Mouse (Mus musculus): ENCODE data around the gene Tnnc2. TPM values are rescaled to one million over a fixed set of nuclear protein-coding genes. Genes with fewer than 3 reads are reported as not detected.

The Tnnc2 gene
- polyA plus RNA-seq, 1 experiment from 2014 or later = 0.60 TPM

GRCm38 (mm10) chr2:164748191-164748590 is 31.6 kb downstream of the Tnnc2 start:
- no peak overlapping the region for H3K9ac ChIP-seq (replicated peaks)
- no peak for ATAC-seq (replicated peaks)
- H3K4me3 ChIP-seq = no peak overlapping the region
- H3K4me1 ChIP-seq = peaks cover 34% of the 10 kb centered on the region
- H3K36me3 ChIP-seq = peaks cover 42% of the 10 kb centered on the region; the same call in 1 of the 2 replicates
- no peaks in the 10 kb centered on the region for H3K9me3 ChIP-seq
- H3K27me3 ChIP-seq = no peaks in the 10 kb centered on the region
- H3K27ac ChIP-seq (replicated peaks) = no peak overlapping the region
- 88% methylated on average over 4 of the region's 4 CpGs for WGBS
- H3K4me2 ChIP-seq (replicated peaks) = no peak overlapping the region

- peaks cover 28% of the 10 kb centered on the region; the same call in 1 of the 2 replicates for H3K36me3 ChIP-seq
- WGBS = 60% methylated on average over 8 of the region's 8 CpGs
- H3K27me3 ChIP-seq = no peaks in the 10 kb centered on the region
- H3K9me3 ChIP-seq = no peaks in the 10 kb centered on the region
- H3K27ac ChIP-seq (replicated peaks) = no peak overlapping the region
- H3K4me1 ChIP-seq = peaks cover 34% of the 10 kb centered on the region
- no peak for ATAC-seq (replicated peaks)
- H3K9ac ChIP-seq (replicated peaks) = peak overlapping the region; percentile 90
- peak overlapping the region; percentile 80 for H3K4me2 ChIP-seq (replicated peaks)
- peak overlapping the region; percentile 86 for H3K4me3 ChIP-seq
These were observed 33.1 kb downstream of the Tnnc2 start for GRCm38 (mm10) chr2:164746693-164747092.

- Histone ChIP-seq H3K9me3 (no peaks in the 10 kb centered on the region), H3K27ac (replicated peaks) (peak within 1 kb of the TSS; percentile 71), H3K9ac (replicated peaks) (peak within 1 kb of the TSS; percentile 90), H3K4me2 (replicated peaks) (peak within 1 kb of the TSS; percentile 80), H3K4me1 (peaks cover 34% of the 10 kb centered on the region), H3K4me3 (peak within 1 kb of the TSS; percentile 86), H3K27me3 (no peaks in the 10 kb centered on the region), H3K36me3 (peaks cover 21% of the 10 kb centered on the region; the same call in 1 of the 2 replicates)
- WGBS = 2% methylated on average over 66 of the region's 70 CpGs
- ATAC-seq (replicated peaks) = peak; percentile 90
These were observed 33.8 kb downstream of the Tnnc2 start, which contains the start of the genes Wfdc3 and Dnttip1 for GRCm38 (mm10) chr2:164745843-164746479. Gene Wfdc3, minus strand, starts transcription at chr2:164745931. Gene Dnttip1, plus strand, starts transcription at chr2:164745983.

GRCm38 (mm10) chr2:164744987-164745386 is 34.8 kb downstream of the Tnnc2 start:
- Histone ChIP-seq H3K27me3 (no peaks in the 10 kb centered on the region), H3K4me2 (replicated peaks) (peak overlapping the region; percentile 80), H3K27ac (replicated peaks) (no peak overlapping the region), H3K9me3 (no peaks in the 10 kb centered on the region), H3K4me3 (peak overlapping the region; percentile 86), H3K9ac (replicated peaks) (peak overlapping the region; percentile 90; the same call in 1 of the 2 replicates), H3K4me1 (peaks cover 34% of the 10 kb centered on the region), H3K36me3 (peaks cover 17% of the 10 kb centered on the region; the same call in 1 of the 2 replicates)
- WGBS = 77% methylated on average over 13 of the region's 13 CpGs
- ATAC-seq (replicated peaks) = peak; percentile 7; the same call in 1 of the 2 replicates

GRCm38 (mm10) chr2:164739876-164740275 is 39.9 kb downstream of the Tnnc2 start:
- no peaks in the 10 kb centered on the region for H3K9me3 ChIP-seq
- no peak overlapping the region for H3K4me3 ChIP-seq
- no peak for ATAC-seq (replicated peaks)
- no peak overlapping the region for H3K4me2 ChIP-seq (replicated peaks)
- 62% methylated on average over 7 of the region's 7 CpGs for WGBS
- H3K4me1 ChIP-seq = peaks cover 2% of the 10 kb centered on the region
- no peak overlapping the region for H3K9ac ChIP-seq (replicated peaks)
- H3K36me3 ChIP-seq = no peaks in the 10 kb centered on the region
- H3K27ac ChIP-seq (replicated peaks) = no peak overlapping the region
- no peaks in the 10 kb centered on the region for H3K27me3 ChIP-seq

- no peaks in the 10 kb centered on the region for H3K36me3 ChIP-seq
- no peak overlapping the region for H3K4me2 ChIP-seq (replicated peaks)
- no peaks in the 10 kb centered on the region for H3K9me3 ChIP-seq
- no peak for ATAC-seq (replicated peaks)
- no peak overlapping the region for H3K4me3 ChIP-seq
- H3K4me1 ChIP-seq = no peaks in the 10 kb centered on the region
- H3K27ac ChIP-seq (replicated peaks) = no peak overlapping the region
- 70% methylated on average over 3 of the region's 3 CpGs for WGBS
- H3K27me3 ChIP-seq = no peaks in the 10 kb centered on the region
- no peak overlapping the region for H3K9ac ChIP-seq (replicated peaks)
These were observed 42.2 kb downstream of the Tnnc2 start for GRCm38 (mm10) chr2:164737377-164738090.

GRCm38 (mm10) chr2:164735446-164735845 is 44.3 kb downstream of the Tnnc2 start:
- Histone ChIP-seq H3K9me3 (no peaks in the 10 kb centered on the region), H3K27me3 (no peaks in the 10 kb centered on the region), H3K9ac (replicated peaks) (no peak overlapping the region), H3K4me2 (replicated peaks) (no peak overlapping the region), H3K36me3 (no peaks in the 10 kb centered on the region), H3K4me3 (no peak overlapping the region), H3K27ac (replicated peaks) (no peak overlapping the region), H3K4me1 (no peaks in the 10 kb centered on the region)
- no peak for ATAC-seq (replicated peaks)
- WGBS = 92% methylated on average over 5 of the region's 5 CpGs

GRCm38 (mm10) chr2:164734839-164735238 is 44.9 kb downstream of the Tnnc2 start:
- Histone ChIP-seq H3K27ac (replicated peaks) (no peak overlapping the region), H3K4me3 (no peak overlapping the region), H3K9ac (replicated peaks) (no peak overlapping the region), H3K27me3 (no peaks in the 10 kb centered on the region), H3K9me3 (no peaks in the 10 kb centered on the region), H3K4me1 (no peaks in the 10 kb centered on the region), H3K4me2 (replicated peaks) (no peak overlapping the region), H3K36me3 (no peaks in the 10 kb centered on the region)
- ATAC-seq (replicated peaks) = no peak
- 84% methylated on average over 5 of the region's 5 CpGs for WGBS

- Histone ChIP-seq H3K4me2 (replicated peaks) (no peak overlapping the region), H3K4me3 (no peak overlapping the region)
- WGBS = 87% methylated on average over 2 of the region's 2 CpGs
These were observed 46.5 kb downstream of the Tnnc2 start for GRCm38 (mm10) chr2:164733259-164733658.

GRCm38 (mm10) chr2:164731719-164732118 is 48.0 kb downstream of the Tnnc2 start:
- H3K4me1 ChIP-seq = no peaks in the 10 kb centered on the region
- H3K4me2 ChIP-seq (replicated peaks) = no peak overlapping the region
- H3K9ac ChIP-seq (replicated peaks) = no peak overlapping the region
- H3K27ac ChIP-seq (replicated peaks) = no peak overlapping the region
- no peaks in the 10 kb centered on the region for H3K9me3 ChIP-seq
- no peaks in the 10 kb centered on the region for H3K36me3 ChIP-seq
- H3K27me3 ChIP-seq = no peaks in the 10 kb centered on the region
- ATAC-seq (replicated peaks) = no peak
- 82% methylated on average over 5 of the region's 5 CpGs for WGBS
- H3K4me3 ChIP-seq = no peak overlapping the region

More at GRCm38 (mm10) chr2:164733259-164733658, 46.5 kb downstream of the Tnnc2 start:
- Histone ChIP-seq H3K36me3 (no peaks in the 10 kb centered on the region), H3K27ac (replicated peaks) (no peak overlapping the region), H3K4me1 (no peaks in the 10 kb centered on the region), H3K27me3 (no peaks in the 10 kb centered on the region), H3K9me3 (no peaks in the 10 kb centered on the region), H3K9ac (replicated peaks) (no peak overlapping the region)
- ATAC-seq (replicated peaks) = no peak

All from forebrain, embryonic 15.5 days (tissue).